Mouse (Mus musculus) left cerebral cortex, postnatal 4 days (tissue): ENCODE measurements at regions not wholly inside any gene's neighbourhood (a gene's known extent, or its start where the extent isn't known, plus 50 kb on each side); places are given as distances from the start of the nearest gene placed in this dataset.

Experiments used
- DNase-seq: peaks from one replicate; pipeline ENCODE4 v3.0.0-alpha.2; 2022
- intact Hi-C: fragments of 180-260 bp; cut with DNase I; formaldehyde crosslinking; loops from one replicate; pipeline ENCODE4 v1.15.1; 2025

DNA sequence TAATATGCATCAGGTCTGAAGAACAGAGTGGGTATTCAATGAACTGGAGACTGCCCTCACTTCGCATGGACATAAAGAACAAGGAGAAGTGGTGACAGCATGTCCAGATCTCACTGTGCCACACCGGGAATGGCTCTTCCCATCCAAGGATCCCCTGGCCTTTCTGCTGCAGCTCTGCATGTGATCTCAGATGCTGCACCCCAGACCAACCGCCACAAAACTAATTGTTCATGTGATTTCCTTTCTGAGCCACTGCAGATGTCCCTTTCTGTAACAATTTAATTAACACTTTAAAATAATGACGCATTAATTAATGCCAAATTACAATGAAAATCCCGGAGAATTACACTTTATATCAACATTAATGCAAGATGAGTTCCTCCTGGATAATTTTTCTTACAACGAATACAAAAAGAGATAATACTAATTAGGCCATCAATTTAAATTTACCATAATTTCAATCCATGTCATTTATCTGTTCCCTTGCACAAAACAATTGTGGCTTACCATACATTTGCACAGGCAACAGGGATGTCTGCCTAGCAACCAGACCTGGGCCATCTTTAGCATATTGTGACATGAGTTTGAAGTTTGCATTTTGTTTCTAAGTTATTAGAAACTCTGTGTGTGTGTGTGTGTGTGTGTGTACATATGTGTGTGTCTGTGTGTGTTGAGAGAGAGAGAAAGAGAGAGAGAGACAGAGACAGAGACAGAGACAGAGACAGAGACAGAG is 630.9 kb upstream of the Pkn2 start:
- no peak for DNase-seq
- intact Hi-C loops = no loop called here

DNA sequence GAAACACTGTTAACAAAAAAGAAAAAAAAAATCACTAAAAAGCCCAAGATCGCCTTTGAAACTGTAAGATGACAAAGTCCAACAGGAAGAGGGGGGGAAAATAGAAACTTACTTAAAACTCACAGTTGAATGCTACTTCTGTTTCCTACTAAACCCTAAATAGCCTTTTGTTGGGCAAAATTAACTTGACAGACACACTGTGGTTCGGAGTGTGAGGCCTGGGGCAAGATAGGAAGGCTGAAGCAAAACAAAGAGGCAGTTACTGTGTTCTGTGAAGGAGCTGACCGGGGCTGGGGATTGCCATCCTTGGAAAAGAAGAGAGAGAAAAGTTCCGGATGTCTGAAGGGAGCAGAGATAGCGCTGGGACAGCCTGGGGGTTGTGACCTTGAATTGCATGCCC is 627.7 kb upstream of the Pkn2 start:
- no peak for DNase-seq
- intact Hi-C loops = loop anchor here (5.0 kb wide), 1 partner anchor 693 kb away; no protein-coding TSS in a partner anchor

DNA sequence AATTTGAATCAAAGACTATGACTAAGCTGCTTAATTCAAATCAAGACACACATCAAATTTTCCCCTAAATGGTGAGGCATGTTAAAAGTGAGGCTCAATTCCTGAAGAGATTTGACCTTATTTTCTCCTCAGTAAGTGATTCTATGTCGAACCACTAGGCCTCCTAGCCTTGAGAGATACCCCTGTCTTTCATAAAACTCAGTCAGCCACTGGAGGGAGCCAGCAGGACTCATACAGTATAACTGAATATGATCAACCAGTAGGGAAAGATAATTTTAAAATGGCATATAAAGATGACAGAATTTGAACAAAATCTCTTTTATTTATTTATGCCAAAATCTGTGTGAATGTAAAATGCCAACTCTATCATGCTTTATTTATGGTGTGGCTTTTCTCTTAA is 626.5 kb upstream of the Pkn2 start:
- peak; percentile 33 for DNase-seq
- intact Hi-C loops = loop anchor here (5.0 kb wide), 1 partner anchor 694 kb away; no protein-coding TSS in a partner anchor

DNA sequence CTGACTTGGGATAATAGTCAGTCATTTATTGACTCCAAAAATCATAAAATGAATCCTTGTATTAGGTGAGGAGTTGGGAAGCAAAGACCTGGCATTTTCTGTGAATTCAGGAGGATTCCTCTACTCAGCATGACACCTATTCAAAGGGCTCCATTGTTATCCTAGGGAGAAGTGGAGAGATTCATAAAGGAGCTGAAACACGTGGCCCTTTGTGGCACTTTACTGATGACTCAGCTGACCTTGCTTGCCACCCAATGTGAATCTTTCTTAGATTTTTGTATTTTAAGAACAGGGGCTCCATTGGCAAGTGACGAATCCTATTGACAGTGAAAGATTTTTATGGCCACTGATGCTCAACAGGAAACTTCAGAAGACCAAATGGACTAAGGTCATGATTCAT is 619.2 kb upstream of the Pkn2 start:
- DNase-seq = no peak
- intact Hi-C loops = no loop called here

DNA sequence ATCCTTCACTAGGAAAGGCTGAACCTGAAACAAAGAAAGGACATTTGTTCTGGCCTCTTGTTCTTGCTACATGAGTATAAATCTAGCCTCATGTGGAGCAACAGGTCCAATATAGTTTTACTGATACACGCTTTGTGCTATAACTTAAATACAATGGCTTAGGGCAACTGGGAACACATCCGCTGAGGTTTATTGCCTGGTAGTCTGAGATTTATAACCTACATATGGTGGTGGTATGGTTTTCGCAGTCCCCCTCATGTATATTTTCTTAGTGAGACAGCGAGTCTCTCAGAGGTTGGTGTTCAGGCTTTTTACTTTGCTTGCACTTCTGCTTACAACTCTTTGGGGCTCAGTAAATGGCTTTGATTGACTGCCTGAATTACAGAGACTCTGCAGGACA is 613.6 kb upstream of the Pkn2 start:
- intact Hi-C loops = no loop called here
- DNase-seq = no peak

DNA sequence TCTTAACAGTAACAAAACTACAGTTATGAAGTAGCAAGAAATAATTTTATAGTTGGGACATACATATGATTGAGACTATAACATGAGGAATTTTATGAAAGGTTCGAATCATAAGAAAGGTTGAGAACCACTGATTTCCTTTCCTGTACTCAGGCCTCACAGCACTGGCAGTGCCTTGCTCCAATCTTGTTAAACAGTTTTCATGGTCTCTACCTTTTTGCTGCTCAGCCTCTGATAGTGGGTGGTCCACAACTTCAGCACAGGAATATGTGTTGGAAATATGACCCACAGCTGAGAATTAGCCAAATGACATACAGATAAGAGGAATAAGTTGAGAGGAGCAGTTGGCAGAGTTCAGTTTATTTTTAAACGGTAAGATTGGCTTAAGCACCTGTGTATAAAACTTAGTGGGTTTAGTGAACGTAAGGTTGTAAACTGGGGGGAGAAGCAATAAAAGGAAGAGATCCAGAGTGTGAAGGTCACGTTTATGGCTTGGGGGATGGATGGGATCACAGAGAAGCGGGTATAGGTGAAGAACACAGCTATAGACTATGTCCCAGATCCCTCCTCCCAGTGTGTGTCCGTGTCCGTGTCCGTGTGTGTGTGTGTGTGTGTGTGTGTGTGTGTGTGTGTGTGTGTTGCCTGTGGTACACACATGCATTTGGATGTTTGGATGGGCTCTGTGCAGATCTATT is 596.3 kb upstream of the Pkn2 start:
- DNase-seq = no peak
- intact Hi-C loops = no loop called here

DNA sequence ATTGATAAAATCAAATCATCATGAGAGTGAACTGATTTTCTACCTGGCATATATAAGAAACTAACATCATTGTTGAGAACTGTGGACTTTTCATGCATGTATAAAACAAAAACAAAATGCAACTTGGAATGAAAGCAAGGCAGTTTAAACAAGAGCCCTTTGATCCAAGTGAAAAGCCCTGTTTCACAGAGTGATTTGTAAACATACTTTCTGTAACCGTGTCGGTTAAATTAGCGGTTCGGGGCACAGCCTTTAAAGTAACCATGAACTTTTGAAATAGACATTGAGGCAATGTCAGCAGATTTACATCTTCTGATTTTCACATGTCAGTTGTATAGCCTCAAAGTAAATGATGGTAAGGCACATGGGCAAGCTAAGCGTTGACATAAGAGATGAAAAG is 593.7 kb upstream of the Pkn2 start:
- intact Hi-C loops = no loop called here
- DNase-seq = no peak

DNA sequence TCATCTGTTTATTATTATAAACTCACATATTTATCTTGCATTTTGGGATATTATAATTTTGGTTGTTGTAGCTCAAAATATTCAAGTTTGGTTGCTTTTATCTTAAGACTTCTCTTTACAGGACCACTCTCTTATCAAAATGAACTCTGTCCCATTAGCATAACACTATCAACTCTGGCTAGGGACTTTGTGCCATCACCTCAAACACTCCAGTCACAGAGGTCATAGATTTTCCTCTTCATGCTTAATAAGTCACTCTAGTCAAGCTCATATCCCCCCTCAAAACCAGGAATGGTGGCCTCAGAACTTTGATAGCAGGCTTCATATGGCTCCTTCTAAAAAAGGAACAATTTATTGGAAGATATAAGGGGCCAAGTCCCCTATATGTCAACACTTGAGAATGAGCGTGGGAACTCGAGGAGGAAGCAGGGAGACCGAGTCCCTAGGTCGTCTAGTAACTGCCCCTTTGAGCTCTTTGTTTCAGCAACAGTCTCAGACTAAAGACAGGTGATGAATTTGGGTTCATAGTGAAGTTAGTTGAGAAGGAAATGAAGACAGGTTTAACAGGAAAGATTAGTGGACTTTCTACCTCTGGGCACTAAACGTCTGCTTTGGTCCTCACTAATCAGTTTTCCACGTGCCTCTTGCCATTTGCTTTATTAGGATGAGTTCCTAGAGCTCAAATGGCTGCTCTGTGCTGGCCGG is 565.4 kb upstream of the Pkn2 start:
- no peak for DNase-seq
- intact Hi-C loops = no loop called here

DNA sequence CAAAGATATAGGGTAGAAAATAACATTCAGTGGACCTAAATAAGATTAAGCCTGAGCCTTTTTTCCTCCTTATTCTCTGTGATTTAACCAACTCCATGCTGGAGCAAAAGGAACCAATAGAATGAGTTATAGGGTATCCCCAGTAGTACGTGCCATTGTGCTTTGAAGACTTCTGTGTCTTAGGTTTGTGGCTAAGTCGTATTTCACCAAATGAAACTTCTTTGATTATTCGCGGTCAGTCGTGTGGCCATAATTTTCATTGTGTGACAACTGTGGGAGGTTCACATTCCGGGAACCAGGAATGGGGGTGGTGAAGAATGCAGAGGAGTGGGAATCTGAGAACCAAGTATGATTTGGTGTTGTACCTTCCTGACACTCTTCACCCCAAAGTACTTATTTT is 535.6 kb upstream of the Pkn2 start:
- no peak for DNase-seq
- intact Hi-C loops = no loop called here

DNA sequence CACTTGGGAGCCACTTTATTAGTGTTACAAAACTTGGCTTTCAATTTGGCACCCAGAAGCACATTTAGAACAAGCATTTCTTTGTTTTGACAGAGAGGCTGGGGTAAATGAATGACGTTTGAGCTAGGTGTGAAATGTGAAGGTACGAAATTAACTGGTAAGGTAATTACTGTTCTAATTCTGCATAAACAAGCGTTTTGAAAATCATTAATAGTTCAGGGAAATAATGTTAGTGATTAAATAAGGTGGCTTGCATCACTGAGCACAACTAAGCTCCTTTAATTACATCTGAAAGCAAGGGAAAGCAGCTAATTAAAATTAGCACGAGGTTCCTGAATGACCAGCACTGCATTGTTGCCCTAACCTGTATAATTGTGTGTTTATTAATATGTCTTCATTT is 529.9 kb upstream of the Pkn2 start:
- DNase-seq = no peak
- intact Hi-C loops = no loop called here

DNA sequence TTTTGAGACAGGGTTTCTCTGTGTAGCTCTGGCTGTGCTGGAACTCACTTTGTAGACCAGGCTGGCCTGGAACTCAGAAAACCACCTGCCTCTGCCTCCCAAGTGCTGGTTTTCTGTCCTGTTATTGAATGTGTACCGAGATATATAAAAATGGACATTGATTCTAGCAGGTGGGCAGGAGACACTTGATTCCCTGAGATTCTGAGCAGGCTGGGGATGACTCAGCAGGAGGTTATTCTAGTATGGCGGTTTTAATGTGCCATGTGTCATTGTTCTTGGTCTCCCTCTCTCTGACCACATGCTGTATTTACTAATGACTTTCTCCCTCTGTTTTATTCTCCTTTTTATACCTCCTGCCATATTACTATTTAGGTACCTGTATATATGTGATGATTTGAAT is 517.2 kb upstream of the Pkn2 start:
- no peak for DNase-seq
- intact Hi-C loops = no loop called here

DNA sequence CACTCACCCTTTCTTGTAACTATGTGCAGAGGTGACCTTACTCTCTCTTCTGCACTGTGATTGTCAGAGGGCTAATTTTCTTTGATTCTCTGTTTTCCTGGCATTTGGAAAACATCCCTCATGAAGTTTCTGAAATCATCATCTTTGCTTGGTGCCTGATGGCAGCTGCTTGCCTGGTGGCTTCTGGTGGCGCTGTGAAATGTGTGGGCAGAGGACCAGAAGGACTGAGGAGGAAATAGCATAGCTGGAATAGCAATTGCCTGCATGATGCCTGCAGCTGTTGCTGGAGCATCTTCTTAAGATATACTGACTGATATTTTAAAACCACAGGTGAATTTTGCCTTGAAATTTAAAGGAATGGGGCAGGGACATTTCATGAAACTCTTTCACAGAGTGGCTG is 502.6 kb upstream of the Pkn2 start:
- DNase-seq = no peak
- intact Hi-C loops = no loop called here

DNA sequence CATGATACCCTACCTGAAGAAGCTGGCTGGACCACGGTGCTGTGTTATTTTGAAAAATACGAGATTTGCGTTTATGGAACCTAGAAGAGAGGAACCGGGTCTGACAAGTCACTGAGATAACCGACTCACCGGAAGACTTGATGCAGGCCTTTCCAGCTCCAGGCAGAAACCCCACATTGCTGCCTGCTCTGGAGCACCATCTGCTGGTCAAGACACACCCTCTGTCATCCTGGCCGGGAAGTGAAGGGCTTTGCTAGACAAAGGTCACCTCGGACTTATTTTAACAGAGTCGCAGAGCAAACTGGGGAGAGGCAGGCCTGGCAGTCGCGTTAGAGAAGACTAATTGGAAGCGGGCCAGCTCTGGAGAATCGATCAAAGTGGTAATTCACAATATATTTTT is 497.4 kb upstream of the Pkn2 start:
- intact Hi-C loops = no loop called here
- DNase-seq = peak; percentile 77

DNA sequence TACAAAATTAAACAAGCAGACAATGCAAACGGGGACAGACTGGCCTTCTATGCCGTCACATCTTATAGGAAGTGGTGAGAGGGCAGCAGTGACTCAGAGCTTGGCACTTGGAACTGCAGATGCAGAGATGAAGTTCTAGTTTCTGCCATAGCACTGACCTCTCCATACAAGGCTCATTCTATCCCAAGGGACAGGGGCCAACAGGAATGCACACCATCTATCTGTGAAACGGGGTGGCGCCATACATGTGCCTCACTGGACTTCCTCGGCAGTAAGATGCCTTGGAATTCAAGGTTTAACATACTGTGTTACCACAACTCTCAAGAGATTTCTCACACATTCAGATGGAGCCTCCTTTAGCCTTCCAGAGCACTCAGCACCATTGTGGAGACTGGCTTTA is 495.6 kb upstream of the Pkn2 start:
- DNase-seq = no peak
- intact Hi-C loops = no loop called here

DNA sequence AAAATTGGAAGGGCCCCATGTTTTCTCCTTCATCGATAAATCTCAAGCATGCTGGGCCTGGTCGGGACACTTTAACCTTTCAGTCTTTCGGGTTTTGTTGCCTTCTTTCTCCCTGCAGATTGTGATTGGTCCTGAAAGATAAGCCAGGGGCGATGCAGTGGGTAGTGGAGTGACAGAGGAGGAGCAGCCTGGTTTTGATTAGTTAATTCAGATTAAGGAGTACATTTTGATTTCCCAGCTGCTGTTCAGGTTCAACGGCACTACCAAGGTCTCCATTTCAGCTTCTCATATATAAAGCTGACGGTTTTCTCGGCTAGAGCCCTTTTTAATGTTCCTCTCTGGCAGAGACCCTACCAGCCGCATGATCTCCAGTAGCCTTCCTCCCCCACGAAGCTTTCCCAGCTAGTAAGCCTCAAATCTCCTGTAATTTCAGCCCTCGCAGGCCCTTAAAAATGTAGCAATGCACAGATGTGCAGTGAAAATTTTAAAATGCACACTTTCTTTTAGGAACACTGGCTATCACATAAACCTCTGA is 493.8 kb upstream of the Pkn2 start:
- intact Hi-C loops = no loop called here
- DNase-seq = no peak

DNA sequence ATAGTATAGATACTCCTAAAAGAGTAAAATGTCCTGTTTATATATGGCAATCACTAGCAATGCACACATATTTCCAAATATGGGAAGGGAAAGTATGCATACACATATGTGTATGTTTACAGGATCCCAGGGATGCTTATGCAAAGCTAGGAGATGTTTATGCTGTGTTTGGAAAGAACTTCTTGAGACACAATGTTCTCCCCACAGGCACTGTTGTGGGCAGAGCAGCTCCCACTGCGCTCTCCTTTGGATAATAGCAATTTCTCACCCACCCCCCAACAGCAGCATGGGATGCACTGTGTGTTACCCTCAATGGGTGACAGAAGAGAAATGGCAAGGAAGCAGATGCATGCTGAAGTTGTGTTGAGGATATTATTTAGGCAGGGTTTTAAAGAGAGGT is 491.7 kb upstream of the Pkn2 start:
- no peak for DNase-seq
- intact Hi-C loops = no loop called here

DNA sequence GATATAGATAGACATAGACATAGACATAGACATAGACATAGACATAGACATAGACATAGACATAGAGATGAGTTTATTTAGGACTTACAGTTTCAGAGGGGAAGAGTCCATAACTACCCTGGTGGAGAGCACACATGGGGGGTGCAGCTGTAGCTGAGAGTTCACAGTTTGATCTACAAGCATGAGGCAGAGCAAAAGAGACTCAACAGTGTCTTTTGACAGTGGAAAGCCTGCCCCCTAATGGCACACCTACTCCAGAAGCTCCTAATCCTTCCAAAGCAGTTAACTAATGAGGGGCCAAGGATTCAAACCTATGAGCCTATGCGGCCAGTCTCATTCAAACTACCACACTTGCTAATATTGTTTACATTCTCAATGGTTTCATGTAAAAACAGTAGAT is 487.2 kb upstream of the Pkn2 start:
- intact Hi-C loops = no loop called here
- DNase-seq = no peak

DNA sequence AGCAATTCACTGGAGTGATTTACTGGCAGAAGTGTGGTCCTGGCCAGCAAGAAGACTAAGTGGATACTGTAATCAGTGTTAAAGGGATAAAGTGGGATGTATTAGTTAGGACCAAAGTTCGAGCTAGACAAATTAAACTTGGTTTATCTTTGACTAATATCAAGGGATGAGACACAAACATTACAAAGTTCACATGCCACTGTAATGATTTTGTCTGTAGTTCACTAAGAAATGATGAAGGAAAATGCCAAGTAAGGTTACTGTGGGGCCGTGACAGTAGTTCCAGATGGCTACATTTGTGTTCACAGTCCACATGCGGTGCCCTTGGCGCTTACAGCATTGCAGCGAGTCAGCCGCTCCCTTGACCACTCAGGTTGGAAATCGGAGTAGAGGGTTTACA is 458.2 kb upstream of the Pkn2 start:
- intact Hi-C loops = no loop called here
- DNase-seq = no peak

DNA sequence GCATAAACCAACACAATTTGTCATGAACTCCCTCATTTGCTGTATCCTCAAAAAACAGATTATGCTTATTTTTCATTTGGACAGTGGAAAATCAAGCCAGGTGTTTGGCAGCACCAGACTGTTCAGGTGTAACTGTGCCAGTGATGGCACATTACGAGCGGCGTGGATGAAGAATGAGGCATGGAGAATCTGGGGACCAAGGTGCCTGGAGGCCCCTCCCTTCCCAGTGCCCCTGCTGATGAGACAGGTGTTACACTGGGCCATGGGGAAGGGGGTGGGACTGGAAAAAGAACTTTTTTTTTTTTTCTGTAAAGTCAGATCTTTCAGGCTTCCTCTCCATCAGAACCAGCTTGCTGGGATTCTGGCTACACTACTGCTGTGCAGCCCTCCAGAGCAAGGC is 451.5 kb upstream of the Pkn2 start:
- intact Hi-C loops = no loop called here
- no peak for DNase-seq

DNA sequence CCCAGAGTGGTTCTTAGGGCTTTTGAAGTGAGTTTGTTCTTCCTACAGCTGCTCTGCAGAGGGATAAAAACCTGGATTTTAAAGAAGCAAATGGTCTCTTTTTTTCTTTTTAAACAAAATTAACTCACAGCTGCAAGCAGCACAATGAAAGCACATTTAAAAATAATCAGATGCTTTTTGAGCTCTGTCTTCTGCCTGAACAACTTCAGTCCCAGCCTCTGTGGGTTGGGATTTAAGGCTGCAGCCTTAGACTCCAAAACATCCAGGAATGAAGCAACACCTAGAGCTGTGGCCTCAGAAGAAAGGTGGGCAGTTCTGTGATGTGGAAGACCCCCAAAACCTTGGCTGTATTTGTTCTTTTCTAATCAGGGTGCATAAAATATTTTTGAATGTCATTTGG is 446.7 kb upstream of the Pkn2 start:
- intact Hi-C loops = no loop called here

DNA sequence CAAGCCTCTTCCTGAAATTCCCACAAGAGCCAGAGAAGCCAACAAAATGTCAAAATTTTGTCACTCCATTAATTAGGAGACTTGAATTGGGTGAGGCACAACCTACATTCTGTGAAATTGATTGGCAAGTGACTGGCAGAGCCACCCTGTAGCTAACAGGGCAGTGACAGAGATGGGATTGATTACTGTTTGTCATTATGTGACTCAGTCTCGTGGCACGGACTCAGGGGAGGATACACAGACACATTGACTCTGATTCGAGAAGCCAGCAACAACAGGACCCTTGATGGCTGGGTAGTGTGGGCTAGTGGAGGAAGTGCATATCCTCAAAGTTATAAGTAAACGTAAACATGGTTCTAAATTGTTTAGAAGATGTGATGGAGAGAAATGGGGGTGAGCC is 445.8 kb upstream of the Pkn2 start:
- intact Hi-C loops = no loop called here
- no peak for DNase-seq

More for the DNA sequence above, 446.7 kb upstream of the Pkn2 start:
- DNase-seq = no peak

DNA sequence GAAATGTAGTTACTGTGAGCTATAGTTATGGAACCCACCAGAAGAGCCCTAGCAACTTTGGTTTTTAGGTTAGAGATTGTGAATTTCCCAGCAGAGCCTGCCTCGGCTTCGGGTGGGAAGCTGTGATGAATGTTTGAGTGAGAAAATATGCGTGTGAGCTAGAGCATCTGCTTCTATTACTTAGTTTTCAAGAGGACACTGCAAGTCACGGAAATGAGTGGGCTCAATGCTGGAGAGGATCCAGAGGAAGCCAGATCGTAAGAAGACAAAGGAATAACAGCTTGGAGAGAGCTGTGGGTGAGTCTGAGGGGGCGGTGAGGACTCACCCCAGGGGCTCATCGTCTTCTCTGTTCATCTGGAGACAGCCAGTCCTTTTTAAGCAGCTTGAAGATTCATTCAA is 434.7 kb upstream of the Pkn2 start:
- no peak for DNase-seq

More for the DNA sequence above, 434.7 kb upstream of the Pkn2 start:
- intact Hi-C loops = no loop called here
